Comparison of ENCODE assay signal across 21 mouse cellular contexts in genomic region chr13:82971722-82972121, GRCm38 (mm10).
DNase-seq lines count a peak whose midpoint lies in the region; ATAC-seq lines count a peak whose summit lies in the region.
"Had no signal": no experiment of that assay in that cellular context is flagged by ENCODE, and none has a peak within 500 bp of the region (broad histone marks: within the 10 kb centered on the region; RNA-seq: fewer than 3 reads in every experiment).

No protein-coding gene starts in this region.

- H3K9me3 ChIP-seq in hindbrain, embryonic 12.5 days (replicated peaks), result no peaks in the 10 kb centered on the region
- no peaks in the 10 kb centered on the region for H3K9me3 ChIP-seq in limb, embryonic 10.5 days (replicated peaks)
- H3K9me3 ChIP-seq: heart, embryonic 15.5 days; liver, embryonic 12.5 days; midbrain, embryonic 12.5 days had no signal

- no peak overlapping the region for H3K9ac ChIP-seq in hindbrain, embryonic 12.5 days
- H3K9ac ChIP-seq: heart, embryonic 15.5 days; liver, embryonic 12.5 days; lung, embryonic 14.5 days; midbrain, embryonic 12.5 days had no signal

- H3K4me3 ChIP-seq in hindbrain, embryonic 12.5 days, result no peak overlapping the region
- H3K4me3 ChIP-seq in limb, embryonic 10.5 days, result no peak overlapping the region
- H3K4me3 ChIP-seq: erythroblast, embryonic 14.5 days; gastrocnemius, adult 2 months; heart, embryonic 15.5 days; liver, embryonic 12.5 days; midbrain, embryonic 12.5 days had no signal

- H3K27me3 ChIP-seq in hindbrain, embryonic 12.5 days, result no peaks in the 10 kb centered on the region
- H3K27me3 ChIP-seq in limb, embryonic 10.5 days (ENCODE audit: low read depth, poor library complexity, severe bottlenecking), result no peaks in the 10 kb centered on the region
- H3K27me3 ChIP-seq: heart, embryonic 15.5 days; liver, embryonic 12.5 days; midbrain, embryonic 12.5 days had no signal

- H3K27ac ChIP-seq in hindbrain, embryonic 12.5 days, result no peak overlapping the region
- H3K27ac ChIP-seq in limb, embryonic 10.5 days, result no peak overlapping the region
- H3K27ac ChIP-seq: gastrocnemius, adult 2 months; heart, embryonic 15.5 days; liver, embryonic 12.5 days; macrophage; midbrain, embryonic 12.5 days had no signal

- WGBS in hindbrain, embryonic 12.5 days, result 81% methylated on average over 9 of the region's 9 CpGs
- WGBS in limb, embryonic 10.5 days, result 94% methylated on average over 9 of the region's 9 CpGs

- no peaks in the 10 kb centered on the region for H3K4me1 ChIP-seq in hindbrain, embryonic 12.5 days
- no peaks in the 10 kb centered on the region for H3K4me1 ChIP-seq in limb, embryonic 10.5 days
- H3K4me1 ChIP-seq: heart, embryonic 15.5 days; liver, embryonic 12.5 days; midbrain, embryonic 12.5 days had no signal

- peak; percentile 16 for DNase-seq in layer of hippocampus, adult 11-12 months (ENCODE audit: low spot score)
- DNase-seq in layer of hippocampus, postnatal 25 days (ENCODE audit: extremely low spot score in 1 of 2, low spot score in 1 of 2), result no peak
- DNase-seq in frontal cortex, postnatal 36 days (ENCODE audit: low spot score in 2 of 2), result peak; percentile 27 to 37
- DNase-seq in left cerebral cortex, postnatal 25 days (ENCODE audit: low spot score in 2 of 2), result peak; percentile 41 to 62
- peak; percentile 13 for DNase-seq in right cerebral cortex, postnatal 4 days
- DNase-seq in limb, embryonic 10.5 days (ENCODE audit: low spot score), result no peak
- no peak for DNase-seq in urinary bladder, postnatal 36 days (ENCODE audit: low spot score in 2 of 2)
- DNase-seq: adrenal gland, adult 8-10 months; cerebellum, adult 8-10 months; gastrocnemius, adult 2 months; heart, adult 18-20 months; kidney, adult 9 months; kidney, postnatal 36 days; lung, embryonic 14.5 days had no signal

- intact Hi-C loops in left cerebral cortex, postnatal 25 days (cut with DNase I), result no loop called here

- H3K36me3 ChIP-seq in hindbrain, embryonic 12.5 days, result no peaks in the 10 kb centered on the region
- H3K36me3 ChIP-seq in limb, embryonic 10.5 days, result no peaks in the 10 kb centered on the region
- H3K36me3 ChIP-seq: heart, embryonic 15.5 days; liver, embryonic 12.5 days; midbrain, embryonic 12.5 days had no signal

- ATAC-seq in hindbrain, embryonic 12.5 days (ENCODE audit: low FRiP score), result no peak
- ATAC-seq: inflammation-experienced regulatory T-cells, adult 6 months; liver, embryonic 12.5 days had no signal

- no peak overlapping the region for H3K4me2 ChIP-seq in hindbrain, embryonic 12.5 days (replicated peaks)
- H3K4me2 ChIP-seq: heart, embryonic 15.5 days; liver, embryonic 12.5 days; lung, embryonic 14.5 days; midbrain, embryonic 12.5 days had no signal

Comparison
In these comparisons a context has a peak if more than half of its experiments do, and no peak if none do; other contexts are left out.
1. DNase-seq: peak in layer of hippocampus, adult 11-12 months (single experiment), frontal cortex, postnatal 36 days (2 of 2), left cerebral cortex, postnatal 25 days (2 of 2) and right cerebral cortex, postnatal 4 days (single experiment); none in layer of hippocampus, postnatal 25 days (0 of 2), limb, embryonic 10.5 days (single experiment) and urinary bladder, postnatal 36 days (0 of 2).